Mouse (Mus musculus) embryonic fibroblast, embryonic 13.5 days (primary cell): ENCODE measurements around the gene Khdc3. TPM values are rescaled to one million over a fixed set of nuclear protein-coding genes. Genes with fewer than 3 reads are reported as not detected.
"Not testable (repeated sequence)": the region's sequence is repeated elsewhere in the genome, so short reads cannot be mapped to it uniquely, and the experiment has no call there.

Experiments
- H3K27ac ChIP-seq: 2 replicates; pipeline ENCODE4 v1.5.1; 2012; ENCODE audit warnings: low read length, control low read depth, inconsistent platforms; ENCODE audit not compliant: insufficient read depth
- H3K4me1 ChIP-seq: 2 replicates; pipeline ENCODE4 v1.6.1; 2011; ENCODE audit warnings: low read length; ENCODE audit not compliant: control insufficient read depth, insufficient read depth
- H3K4me3 ChIP-seq: 2 replicates; pipeline ENCODE4 v1.5.1; 2011; ENCODE audit warnings: mild to moderate bottlenecking, control low read depth, low read length; ENCODE audit not compliant: insufficient read depth
- CTCF ChIP-seq: IDR thresholded peaks from 2 replicates; pipeline ENCODE4 v1.5.1; 2011; ENCODE audit warnings: mild to moderate bottlenecking, control low read depth, low read length, moderate library complexity, borderline replicate concordance; ENCODE audit not compliant: insufficient read depth
- POLR2A ChIP-seq: IDR thresholded peaks from 2 replicates; pipeline ENCODE4 v1.6.1; 2011; ENCODE audit warnings: low read depth, mild to moderate bottlenecking, control low read depth, low read length, moderate library complexity
- polyA plus RNA-seq: library from polyadenylated mRNA; stranded (reverse); fragments of >200 nt; gene quantifications from 2 replicates; pipeline ENCODE4 v1.2.4, GENCODE M21; 2011; ENCODE audit warnings: low read depth; ENCODE audit not compliant: missing spikeins, insufficient read length

Gene Khdc3
- not detected in 2 replicates for polyA plus RNA-seq

- Histone ChIP-seq H3K27ac (no peak within 1 kb of the TSS), H3K4me3 (no peak within 1 kb of the TSS), H3K4me1 (no peaks in the 10 kb centered on the region)
- TF ChIP-seq POLR2A = no peak
- TF ChIP-seq CTCF = no peak
These were observed at the start of gene Khdc3 for GRCm38 (mm10) chr9:73101536-73101935. Khdc3 (plus strand) TSS chr9:73101836.

GRCm38 (mm10) chr9:73055441-73055911 is 46.2 kb upstream of the Khdc3 start:
- H3K4me1 ChIP-seq = no peaks in the 10 kb centered on the region
- H3K4me3 ChIP-seq = no peak overlapping the region
- no peak overlapping the region for H3K27ac ChIP-seq
- TF ChIP-seq POLR2A (no peak), CTCF (no peak)

DNA sequence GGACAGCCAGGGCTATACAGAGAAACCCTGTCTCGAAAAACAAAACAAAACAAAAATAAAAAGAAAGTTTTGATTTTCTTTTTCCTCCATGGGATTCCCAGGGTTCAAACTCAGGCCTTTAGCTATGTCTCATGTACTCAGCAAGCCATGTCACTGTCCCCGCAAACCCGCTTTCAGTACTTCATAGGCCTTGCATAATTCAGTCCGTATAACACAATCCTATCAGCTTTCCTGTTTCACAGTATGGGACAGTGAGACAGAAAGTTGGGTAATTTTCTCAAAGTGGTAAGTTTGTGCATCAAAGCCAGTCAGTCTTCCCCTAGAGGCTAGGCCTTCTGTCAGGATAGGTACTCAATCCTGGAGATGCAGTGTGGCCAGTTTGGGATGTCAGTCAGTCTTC is 42.4 kb upstream of the Khdc3 start:
- no peaks in the 10 kb centered on the region for H3K4me1 ChIP-seq
- TF ChIP-seq POLR2A (no peak), CTCF (no peak)
- H3K27ac ChIP-seq = no peak overlapping the region
- no peak overlapping the region for H3K4me3 ChIP-seq

- no peak overlapping the region for H3K4me3 ChIP-seq
- H3K27ac ChIP-seq = no peak overlapping the region
- H3K4me1 ChIP-seq = peaks cover 3% of the 10 kb centered on the region; the same call in 1 of the 2 replicates
- no peak for TF ChIP-seq POLR2A
- TF ChIP-seq CTCF = no peak
These were observed 37.9 kb upstream of the Khdc3 start for GRCm38 (mm10) chr9:73063621-73064290.

GRCm38 (mm10) chr9:73067086-73067485 is 34.5 kb upstream of the Khdc3 start:
- Histone ChIP-seq H3K4me1 (peaks cover 3% of the 10 kb centered on the region; the same call in 1 of the 2 replicates), H3K27ac (no peak overlapping the region), H3K4me3 (no peak overlapping the region)
- TF ChIP-seq CTCF (no peak), POLR2A (no peak)

DNA sequence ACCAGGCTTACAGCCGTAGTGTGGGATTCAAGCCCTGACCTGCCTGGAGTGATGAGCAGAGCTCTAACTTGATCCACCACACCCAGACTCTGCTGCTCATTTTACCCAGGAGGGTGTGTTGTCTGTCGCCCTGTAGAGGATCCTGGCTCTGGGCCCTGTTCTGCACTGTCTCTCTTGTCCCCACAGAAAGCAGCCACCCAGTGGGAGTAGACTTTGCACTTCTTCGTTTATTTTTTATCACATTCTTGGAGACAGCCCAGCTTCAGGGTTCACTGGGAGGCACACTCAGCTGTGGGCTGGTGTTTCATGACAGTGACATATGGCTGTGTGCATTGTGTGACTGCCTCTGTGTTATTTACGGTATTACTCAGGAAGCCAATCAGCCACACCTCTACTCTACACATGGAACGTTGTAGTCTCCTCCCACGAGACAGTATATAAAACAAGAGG is 33.4 kb upstream of the Khdc3 start:
- peaks cover 3% of the 10 kb centered on the region; the same call in 1 of the 2 replicates for H3K4me1 ChIP-seq
- TF ChIP-seq POLR2A (no peak), CTCF (no peak)
- no peak overlapping the region for H3K27ac ChIP-seq
- H3K4me3 ChIP-seq = no peak overlapping the region

- H3K4me1 ChIP-seq = peaks cover 3% of the 10 kb centered on the region; the same call in 1 of the 2 replicates
- no peak overlapping the region for H3K4me3 ChIP-seq
- TF ChIP-seq POLR2A (no peak), CTCF (no peak)
- no peak overlapping the region for H3K27ac ChIP-seq
These were observed 32.9 kb upstream of the Khdc3 start for GRCm38 (mm10) chr9:73068688-73069087.

DNA sequence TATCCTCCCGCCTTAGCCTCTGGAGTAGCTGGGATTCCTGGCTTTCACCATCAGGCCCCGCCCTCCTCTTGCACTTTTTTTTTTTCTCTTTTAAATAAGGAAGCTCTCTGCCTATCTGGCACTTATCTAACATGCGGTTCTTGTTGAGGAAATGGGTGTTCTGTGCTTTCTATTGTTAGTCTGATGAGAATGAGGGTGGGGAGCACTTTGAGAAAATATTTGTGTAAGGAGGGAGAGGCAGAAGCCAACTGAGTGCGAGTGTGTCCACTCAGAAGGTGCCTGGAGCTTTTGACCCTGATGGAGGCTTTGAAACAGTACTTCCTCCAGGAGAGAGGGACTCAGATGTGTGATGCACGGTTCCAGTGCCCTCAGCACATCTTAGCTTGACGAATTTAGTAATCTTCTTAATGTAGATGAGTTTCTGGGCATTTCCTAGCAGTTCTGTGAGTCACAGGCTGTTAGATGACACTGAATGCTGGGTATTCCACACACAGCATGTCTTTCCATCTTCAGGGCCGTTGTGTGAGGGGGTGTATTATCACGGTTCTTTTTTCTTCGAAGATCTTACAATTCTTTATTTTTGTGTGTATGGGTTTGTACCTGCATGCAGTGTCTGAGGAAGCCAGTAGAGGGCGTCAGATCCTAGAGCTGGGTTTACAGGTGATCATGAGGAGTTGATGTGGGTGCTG is 30.5 kb upstream of the Khdc3 start:
- no peak overlapping the region for H3K4me3 ChIP-seq
- no peak overlapping the region for H3K27ac ChIP-seq
- peaks cover 3% of the 10 kb centered on the region; the same call in 1 of the 2 replicates for H3K4me1 ChIP-seq
- TF ChIP-seq POLR2A (no peak), CTCF (no peak)

DNA sequence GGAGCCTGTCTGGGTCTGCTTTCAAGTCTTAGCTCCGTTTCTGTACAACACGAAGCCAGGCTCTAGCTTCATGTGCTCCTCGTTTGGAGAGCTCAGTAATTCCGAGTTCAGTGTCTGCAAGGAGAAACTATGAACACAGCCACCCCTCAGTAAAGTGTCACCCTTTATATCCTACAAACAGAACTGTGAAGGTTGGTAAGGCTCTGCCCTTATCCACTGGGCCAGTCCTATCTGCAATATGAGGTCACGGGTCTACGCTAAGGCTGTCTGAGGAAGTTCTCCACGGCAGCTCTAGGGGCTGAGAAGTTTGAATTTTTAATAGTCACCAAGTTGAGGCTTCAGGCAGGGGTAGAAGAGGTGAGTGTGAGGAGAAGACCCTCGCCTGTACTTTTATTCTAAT is 29.2 kb upstream of the Khdc3 start:
- Histone ChIP-seq H3K27ac (no peak overlapping the region), H3K4me3 (no peak overlapping the region), H3K4me1 (peaks cover 3% of the 10 kb centered on the region; the same call in 1 of the 2 replicates)
- TF ChIP-seq POLR2A (no peak), CTCF (no peak)

DNA sequence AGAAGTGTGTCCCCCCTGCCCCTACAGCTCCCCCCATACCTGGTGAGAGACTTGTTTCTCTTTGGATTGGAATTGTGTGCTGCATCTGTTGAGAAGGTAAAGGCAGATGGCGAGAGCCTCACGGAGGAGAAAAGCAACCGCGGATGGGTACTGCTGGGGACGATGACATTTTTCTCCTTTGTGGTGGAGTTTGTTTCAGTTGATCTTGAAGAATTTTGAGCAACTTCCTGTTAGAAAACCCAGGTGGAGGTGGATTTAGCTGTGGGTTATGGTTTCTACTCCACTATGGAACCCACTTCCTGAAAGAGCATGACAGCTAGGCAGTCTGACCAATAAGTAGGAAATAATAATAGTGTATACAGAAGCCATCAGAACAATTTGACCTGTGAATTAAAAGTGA is 28.5 kb upstream of the Khdc3 start:
- no peak for TF ChIP-seq POLR2A
- peaks cover under 1% of the 10 kb centered on the region; the same call in 1 of the 2 replicates for H3K4me1 ChIP-seq
- H3K27ac ChIP-seq = no peak overlapping the region
- H3K4me3 ChIP-seq = no peak overlapping the region

- H3K4me3 ChIP-seq, H3K4me1 ChIP-seq, H3K27ac ChIP-seq: not testable (repeated sequence)
These were observed 22.3 kb upstream of the Khdc3 start for GRCm38 (mm10) chr9:73079349-73079748.
